Mouse (Mus musculus) embryonic facial prominence, embryonic 11.5 days (tissue): ENCODE measurements around the gene 5530401A14Rik. TPM values are rescaled to one million over a fixed set of nuclear protein-coding genes. Genes with fewer than 3 reads are reported as not detected.

Source experiments
- ATAC-seq: fragments of 200-750 bp; cut with Nextera tagmentation; replicated peaks from 2 replicates; pipeline ENCODE4 v1.8.0; 2017; ENCODE audit warnings: low read depth; ENCODE audit not compliant: insufficient number of reproducible peaks, low FRiP score, low TSS enrichment
- DNase-seq: peaks from one replicate; pipeline ENCODE4 v3.0.0-alpha.2; 2015; ENCODE audit warnings: low spot score
- H3K27ac ChIP-seq: fragments of 300-500 bp; sonication (generic); replicated peaks from 2 replicates; pipeline ENCODE4 v1.5.1; 2014; ENCODE audit warnings: mild to moderate bottlenecking, low read depth, low read length, control low read depth
- H3K27me3 ChIP-seq: fragments of 300-500 bp; sonication (generic); 2 replicates; pipeline ENCODE4 v1.6.1; 2014; ENCODE audit warnings: mild to moderate bottlenecking, low read length, moderate library complexity, mixed read lengths; ENCODE audit not compliant: control insufficient read depth, insufficient read depth
- H3K36me3 ChIP-seq: fragments of 300-500 bp; sonication (generic); replicated peaks from 2 replicates; pipeline ENCODE4 v1.6.1; 2014; ENCODE audit warnings: low read depth, mild to moderate bottlenecking, low read length, moderate library complexity, mixed read lengths; ENCODE audit not compliant: control insufficient read depth, insufficient read depth
- H3K4me1 ChIP-seq: fragments of 300-500 bp; sonication (generic); 2 replicates; pipeline ENCODE4 v1.6.1; 2014; ENCODE audit warnings: low read length, mixed read lengths; ENCODE audit not compliant: control insufficient read depth, insufficient read depth
- H3K4me2 ChIP-seq: fragments of 300-500 bp; sonication (generic); 2 replicates; pipeline ENCODE4 v1.6.1; 2014; ENCODE audit warnings: low read depth, mild to moderate bottlenecking, control low read depth, low read length, moderate library complexity
- H3K4me3 ChIP-seq: fragments of 300-500 bp; sonication (generic); 2 replicates; pipeline ENCODE4 v1.5.1; 2014; ENCODE audit warnings: low read depth, low read length, control low read depth
- H3K9ac ChIP-seq: fragments of 300-500 bp; sonication (generic); replicated peaks from 2 replicates; pipeline ENCODE4 v1.6.1; 2014; ENCODE audit warnings: mild to moderate bottlenecking, control low read depth, low read length
- H3K9me3 ChIP-seq: fragments of 300-500 bp; sonication (generic); replicated peaks from 2 replicates; pipeline ENCODE4 v1.6.1; 2016; ENCODE audit warnings: mild to moderate bottlenecking, low read length, inconsistent platforms, mixed read lengths; ENCODE audit not compliant: control insufficient read depth
- WGBS: fragments of 180-500 bp; shearing (Covaris S2); extraction: QIAGEN DNeasy Blood & Tissue Kit; methylation state at CpG from one replicate; pipeline ENCODE4 v1.1.7; 2014; 5-methylcytosine and 5-hydroxymethylcytosine counted together
- polyA plus RNA-seq: library from polyadenylated mRNA; unstranded; fragments of >200 nt; fragmentation: Nextera tagmentation; extraction: Ambion mirVana; gene quantifications from 2 replicates; pipeline ENCODE4 v1.2.1, GENCODE M21; 2014

5530401A14Rik gene
- polyA plus RNA-seq, 1 experiment from 2014 or later: 0.13 TPM

- H3K9ac ChIP-seq: no peak overlapping the region
- DNase-seq (no peak), ATAC-seq (no peak)
- H3K4me1 ChIP-seq: no peaks in the 10 kb centered on the region
- H3K27ac ChIP-seq: no peak overlapping the region
- no peaks in the 10 kb centered on the region for H3K36me3 ChIP-seq
- H3K9me3 ChIP-seq: no peaks in the 10 kb centered on the region
- no peak overlapping the region for H3K4me2 ChIP-seq
- 52% methylated on average over 1 of the region's 1 CpGs for WGBS
- no peaks in the 10 kb centered on the region for H3K27me3 ChIP-seq
- no peak overlapping the region for H3K4me3 ChIP-seq
Measured at GRCm38 (mm10) chr11:81847773-81848490, 12.5 kb upstream of the 5530401A14Rik start.

GRCm38 (mm10) chr11:81865661-81866382 lies 5.3 kb downstream of the 5530401A14Rik start:
- Histone ChIP-seq H3K36me3 (no peaks in the 10 kb centered on the region), H3K9me3 (no peaks in the 10 kb centered on the region), H3K27ac (no peak overlapping the region), H3K4me1 (no peaks in the 10 kb centered on the region), H3K27me3 (no peaks in the 10 kb centered on the region), H3K4me3 (no peak overlapping the region), H3K4me2 (no peak overlapping the region), H3K9ac (no peak overlapping the region)
- 71% methylated on average over 10 of the region's 10 CpGs for WGBS
- ATAC-seq (no peak), DNase-seq (no peak)

- no peak for ATAC-seq
- no peak overlapping the region for H3K4me2 ChIP-seq
- WGBS: 57% methylated on average over 9 of the region's 9 CpGs
Measured at GRCm38 (mm10) chr11:81871506-81872213, 11.2 kb downstream of the 5530401A14Rik start.

GRCm38 (mm10) chr11:81896511-81896910 lies 36.0 kb downstream of the 5530401A14Rik start:
- Histone ChIP-seq H3K4me3 (no peak overlapping the region), H3K9me3 (no peaks in the 10 kb centered on the region), H3K27ac (no peak overlapping the region), H3K27me3 (no peaks in the 10 kb centered on the region), H3K36me3 (no peaks in the 10 kb centered on the region), H3K4me2 (no peak overlapping the region), H3K9ac (no peak overlapping the region), H3K4me1 (no peaks in the 10 kb centered on the region)
- ATAC-seq (no peak), DNase-seq (no peak)
- WGBS: 83% methylated on average over 6 of the region's 6 CpGs

More at GRCm38 (mm10) chr11:81871506-81872213, 11.2 kb downstream of the 5530401A14Rik start:
- Histone ChIP-seq H3K9me3 (no peaks in the 10 kb centered on the region), H3K4me1 (no peaks in the 10 kb centered on the region), H3K27me3 (no peaks in the 10 kb centered on the region), H3K27ac (no peak overlapping the region), H3K9ac (no peak overlapping the region), H3K36me3 (no peaks in the 10 kb centered on the region), H3K4me3 (no peak overlapping the region)
- no peak for DNase-seq

GRCm38 (mm10) chr11:81897547-81898354 lies 37.3 kb downstream of the 5530401A14Rik start:
- peak; percentile 11 for DNase-seq
- no peak overlapping the region for H3K4me3 ChIP-seq
- no peaks in the 10 kb centered on the region for H3K36me3 ChIP-seq
- H3K4me1 ChIP-seq: no peaks in the 10 kb centered on the region
- 10% methylated on average over 8 of the region's 8 CpGs for WGBS
- no peak overlapping the region for H3K4me2 ChIP-seq
- H3K9me3 ChIP-seq: no peaks in the 10 kb centered on the region
- no peak overlapping the region for H3K9ac ChIP-seq
- no peaks in the 10 kb centered on the region for H3K27me3 ChIP-seq
- no peak overlapping the region for H3K27ac ChIP-seq
- ATAC-seq: no peak

- no peak for ATAC-seq
- DNase-seq: no peak
- H3K9me3 ChIP-seq: no peaks in the 10 kb centered on the region
- H3K27me3 ChIP-seq: no peaks in the 10 kb centered on the region
- H3K4me2 ChIP-seq: no peak overlapping the region
- no peak overlapping the region for H3K4me3 ChIP-seq
- H3K9ac ChIP-seq: no peak overlapping the region
- no peaks in the 10 kb centered on the region for H3K36me3 ChIP-seq
- H3K27ac ChIP-seq: no peak overlapping the region
- no peaks in the 10 kb centered on the region for H3K4me1 ChIP-seq
Measured at GRCm38 (mm10) chr11:81902318-81902717, 41.8 kb downstream of the 5530401A14Rik start.

- ATAC-seq: no peak
- no peaks in the 10 kb centered on the region for H3K27me3 ChIP-seq
- no peak overlapping the region for H3K27ac ChIP-seq
- H3K4me1 ChIP-seq: no peaks in the 10 kb centered on the region
- H3K9me3 ChIP-seq: no peaks in the 10 kb centered on the region
- no peak overlapping the region for H3K9ac ChIP-seq
- WGBS: 94% methylated on average over 1 of the region's 1 CpGs
- H3K4me2 ChIP-seq: no peak overlapping the region
- H3K36me3 ChIP-seq: no peaks in the 10 kb centered on the region
- no peak overlapping the region for H3K4me3 ChIP-seq
- no peak for DNase-seq
Measured at GRCm38 (mm10) chr11:81908760-81909159, 48.3 kb downstream of the 5530401A14Rik start.
